Mouse (Mus musculus) spleen, adult 2 months (tissue): ENCODE measurements around the gene Fbxl21. TPM values are rescaled to one million over a fixed set of nuclear protein-coding genes. Genes with fewer than 3 reads are reported as not detected.

Experiments used
- DNase-seq, 2 experiments: peaks; one replicate each; pipeline versions ENCODE4 v3.0.0 to v3.0.0-alpha.2; 2012 to 2021; ENCODE audit warnings: low spot score in 2 of 2, low read depth in 1 of 2
- H3K27ac ChIP-seq: fragments of 200-500 bp; 2 replicates; pipeline ENCODE4 v1.5.1; 2012; ENCODE audit warnings: low read length, inconsistent platforms; ENCODE audit not compliant: insufficient read depth
- H3K27me3 ChIP-seq: fragments of 200-500 bp; 2 replicates; pipeline ENCODE4 v1.6.1; 2012; ENCODE audit warnings: mild to moderate bottlenecking, moderate library complexity, low read length, inconsistent platforms; ENCODE audit not compliant: control insufficient read depth, insufficient read depth
- H3K36me3 ChIP-seq: fragments of 200-500 bp; 2 replicates; pipeline ENCODE4 v1.6.1; 2012; ENCODE audit warnings: mild to moderate bottlenecking, low read length, inconsistent platforms; ENCODE audit not compliant: control insufficient read depth, insufficient read depth
- H3K4me1 ChIP-seq: fragments of 200-500 bp; 2 replicates; pipeline ENCODE4 v1.6.1; 2011; ENCODE audit warnings: inconsistent platforms; ENCODE audit not compliant: control insufficient read depth, insufficient read depth, insufficient read length
- H3K4me3 ChIP-seq: fragments of 200-500 bp; 2 replicates; pipeline ENCODE4 v1.5.1; 2011; ENCODE audit warnings: mild to moderate bottlenecking, inconsistent platforms; ENCODE audit not compliant: insufficient read depth, insufficient read length; ENCODE audit errors: extremely low read depth
- CTCF ChIP-seq: fragments of 200-500 bp; IDR thresholded peaks from 2 replicates; pipeline ENCODE4 v1.5.1; 2011; ENCODE audit warnings: mild to moderate bottlenecking, inconsistent platforms; ENCODE audit not compliant: insufficient read depth, insufficient read length, insufficient replicate concordance; ENCODE audit errors: extremely low read depth
- POLR2A ChIP-seq: fragments of 200-500 bp; IDR thresholded peaks from 2 replicates; pipeline ENCODE4 v1.6.1; 2011; ENCODE audit warnings: low read depth, low read length, inconsistent platforms
- WGBS: fragments of 180-500 bp; shearing (Covaris S2); methylation state at CpG from one replicate; pipeline ENCODE4 v1.1.7; 2018; 5-methylcytosine and 5-hydroxymethylcytosine counted together
- polyA plus RNA-seq: library from polyadenylated mRNA; depleted of rRNA; stranded (reverse); fragments of >200 nt; gene quantifications from 2 replicates; pipeline ENCODE4 v1.2.3, GENCODE M21; 2012

Fbxl21 gene
- polyA plus RNA-seq, 1 experiment, result 0.41 TPM

DNA sequence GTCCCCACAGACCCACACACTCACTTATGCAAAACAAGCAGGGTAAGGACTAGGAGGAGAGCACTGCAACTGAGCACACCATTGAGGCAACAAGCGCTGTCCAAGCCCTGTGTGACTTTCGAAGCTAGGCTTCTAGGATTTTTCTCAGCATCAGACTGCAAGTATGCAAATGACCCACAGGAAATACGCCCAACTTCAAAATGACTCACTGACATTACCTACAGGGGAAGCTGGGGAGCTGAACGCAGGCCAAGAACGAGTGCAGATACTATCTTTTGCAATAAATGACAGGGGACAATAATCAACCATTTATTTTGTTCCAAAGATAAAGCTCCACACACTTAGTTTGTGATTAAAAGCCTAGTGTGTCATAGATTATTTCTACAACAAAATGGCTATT lies 34.3 kb upstream of the Fbxl21 start:
- no peaks in the 10 kb centered on the region for H3K36me3 ChIP-seq
- H3K27ac ChIP-seq, result no peak overlapping the region
- DNase-seq, result no peak
- no peaks in the 10 kb centered on the region for H3K4me1 ChIP-seq
- WGBS, result 24% methylated on average over 5 of the region's 5 CpGs
- no peak overlapping the region for H3K4me3 ChIP-seq
- no peaks in the 10 kb centered on the region for H3K27me3 ChIP-seq
- TF ChIP-seq POLR2A (no peak), CTCF (no peak)

DNA sequence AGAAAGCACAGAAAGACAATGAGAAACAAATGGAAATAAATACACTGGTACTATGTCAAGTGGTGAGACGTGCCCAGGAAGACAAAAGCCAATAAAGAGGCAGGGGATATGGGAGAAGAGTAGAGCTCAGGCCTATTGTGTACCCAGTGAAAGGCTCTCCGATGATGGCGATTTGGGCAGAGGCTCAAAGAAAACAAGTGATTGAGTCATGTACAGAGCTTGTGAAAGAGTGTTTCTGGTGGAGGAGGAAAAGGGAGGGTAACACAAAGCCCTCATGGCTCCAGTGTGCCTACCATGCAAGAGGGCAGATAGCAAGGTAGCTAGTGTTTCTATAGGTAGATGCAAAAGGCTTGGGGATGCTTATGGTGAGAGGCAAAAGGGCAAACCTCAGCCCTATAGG lies 27.8 kb upstream of the Fbxl21 start:
- H3K27ac ChIP-seq, result no peak overlapping the region
- no peaks in the 10 kb centered on the region for H3K36me3 ChIP-seq
- no peaks in the 10 kb centered on the region for H3K27me3 ChIP-seq
- H3K4me1 ChIP-seq, result no peaks in the 10 kb centered on the region
- H3K4me3 ChIP-seq, result no peak overlapping the region
- DNase-seq, result no peak
- TF ChIP-seq POLR2A (no peak), CTCF (no peak)
- WGBS, result 83% methylated on average over 3 of the region's 3 CpGs

DNA sequence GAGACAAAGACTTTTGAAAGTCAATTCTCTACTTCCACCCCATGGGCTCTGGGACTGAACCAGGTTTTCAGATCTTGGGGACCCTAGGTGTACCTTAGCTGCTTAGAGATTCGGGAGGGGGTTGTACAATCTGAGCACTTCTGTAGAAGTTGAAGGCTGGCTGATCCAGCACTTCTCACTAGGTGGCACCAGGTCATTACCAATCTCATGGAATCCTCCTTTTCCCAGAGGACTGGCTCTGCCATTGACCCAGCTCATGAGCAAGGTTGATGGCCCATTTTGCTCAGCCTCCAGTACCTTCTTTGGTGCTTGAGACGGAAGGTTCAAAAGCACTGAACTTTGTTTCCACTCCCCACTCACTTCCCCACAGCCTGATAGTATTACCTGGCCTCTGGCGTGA lies 22.1 kb upstream of the Fbxl21 start:
- WGBS, result 83% methylated on average over 3 of the region's 3 CpGs
- Histone ChIP-seq H3K27ac (no peak overlapping the region), H3K27me3 (no peaks in the 10 kb centered on the region), H3K4me1 (no peaks in the 10 kb centered on the region; the same call in 1 of the 2 replicates), H3K4me3 (no peak overlapping the region), H3K36me3 (no peaks in the 10 kb centered on the region)
- DNase-seq, result no peak
- TF ChIP-seq CTCF, result no peak
- no peak for TF ChIP-seq POLR2A

DNA sequence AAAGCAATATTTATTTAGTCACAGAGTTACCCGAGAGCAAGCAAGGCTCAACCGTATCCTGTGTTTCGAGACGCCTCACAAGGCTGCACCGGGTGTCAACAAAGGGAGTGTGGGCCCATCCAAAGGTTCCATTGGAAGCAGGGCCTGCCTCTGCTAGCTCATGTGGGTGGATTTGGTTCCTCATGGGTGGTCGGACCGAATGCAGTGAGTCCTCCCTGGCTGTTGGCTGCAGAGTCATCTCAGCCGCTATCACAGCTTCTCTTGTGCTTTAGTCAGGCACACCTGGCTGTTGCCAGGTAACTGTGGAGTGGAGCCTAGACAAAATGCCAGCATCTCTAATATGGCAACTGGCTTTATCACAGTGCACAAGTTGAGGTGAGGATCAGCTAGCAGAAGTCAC lies 21.6 kb upstream of the Fbxl21 start:
- Histone ChIP-seq H3K27ac (no peak overlapping the region), H3K27me3 (no peaks in the 10 kb centered on the region)
- no peak for DNase-seq

DNA sequence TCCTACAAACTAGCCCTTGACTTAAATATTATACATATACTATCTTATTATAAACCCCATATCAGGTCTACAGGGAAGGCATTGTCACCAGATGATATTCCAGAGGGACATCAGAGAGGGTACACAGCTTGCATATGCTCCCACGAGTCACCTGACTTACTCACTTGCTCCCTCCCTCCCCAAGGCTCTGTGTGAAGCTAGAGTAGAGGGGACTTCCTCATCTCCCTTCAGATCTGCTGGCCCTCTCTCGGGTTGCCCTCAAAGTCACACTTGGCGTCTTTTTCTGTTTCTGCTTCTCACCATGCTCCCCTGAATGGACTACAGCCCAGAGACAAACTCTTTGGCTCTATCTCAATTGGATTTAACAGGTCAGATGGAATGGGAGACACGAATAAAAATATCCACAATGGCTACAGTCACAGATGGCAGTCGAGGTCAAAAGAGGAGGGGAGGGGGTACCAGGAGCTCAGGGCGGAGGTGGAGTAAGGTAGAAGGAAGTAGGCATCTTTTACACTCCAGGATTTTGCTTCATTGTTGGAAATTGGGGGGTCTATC lies 20.3 kb upstream of the Fbxl21 start:
- DNase-seq, result no peak
- Histone ChIP-seq H3K4me3 (no peak overlapping the region), H3K36me3 (no peaks in the 10 kb centered on the region), H3K4me1 (no peaks in the 10 kb centered on the region; the same call in 1 of the 2 replicates), H3K27me3 (no peaks in the 10 kb centered on the region), H3K27ac (no peak overlapping the region)
- no peak for TF ChIP-seq CTCF
- no peak for TF ChIP-seq POLR2A
- WGBS, result 28% methylated on average over 6 of the region's 6 CpGs

More for the DNA sequence above, 21.6 kb upstream of the Fbxl21 start:
- TF ChIP-seq POLR2A (no peak), CTCF (no peak)
- WGBS, result 95% methylated on average over 8 of the region's 8 CpGs
- no peak overlapping the region for H3K4me3 ChIP-seq
- H3K4me1 ChIP-seq, result no peaks in the 10 kb centered on the region; the same call in 1 of the 2 replicates
- H3K36me3 ChIP-seq, result no peaks in the 10 kb centered on the region

DNA sequence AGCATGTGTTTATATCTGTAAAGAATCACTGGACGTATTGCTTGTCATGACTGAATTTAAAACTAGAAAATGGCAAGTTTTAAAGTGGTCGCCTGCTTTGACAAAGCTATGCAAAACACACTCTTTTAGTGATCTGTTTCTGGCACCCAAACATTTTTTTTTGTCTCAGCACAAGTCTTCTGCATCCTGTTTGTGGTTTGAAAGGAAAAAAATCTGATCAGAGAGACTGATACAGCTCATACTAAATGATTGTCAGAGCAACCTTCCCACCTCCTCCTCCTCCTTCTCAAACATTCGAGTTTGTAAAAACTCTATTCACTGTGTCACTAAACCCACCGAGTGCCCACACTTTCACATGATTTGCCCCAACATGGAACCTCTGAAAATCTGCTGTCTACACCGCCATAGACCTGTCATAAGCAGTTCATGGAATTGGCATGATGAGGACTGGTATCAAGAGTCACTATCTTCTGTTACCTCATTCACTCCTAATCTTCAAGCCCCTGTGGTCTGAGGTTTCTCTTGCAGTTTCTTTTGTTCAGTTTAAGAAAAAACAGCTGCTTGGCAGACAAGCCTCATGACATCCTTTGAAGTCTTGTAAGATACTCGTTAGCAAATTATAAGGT lies 15.3 kb upstream of the Fbxl21 start:
- H3K36me3 ChIP-seq, result no peaks in the 10 kb centered on the region
- no peak overlapping the region for H3K4me3 ChIP-seq
- H3K27ac ChIP-seq, result no peak overlapping the region
- peak in 1 of 2 experiments; percentile 47 for DNase-seq
- 18% methylated on average over 6 of the region's 6 CpGs for WGBS
- no peaks in the 10 kb centered on the region for H3K27me3 ChIP-seq
- H3K4me1 ChIP-seq, result no peaks in the 10 kb centered on the region; the same call in 1 of the 2 replicates
- TF ChIP-seq CTCF (no peak), POLR2A (no peak)

DNA sequence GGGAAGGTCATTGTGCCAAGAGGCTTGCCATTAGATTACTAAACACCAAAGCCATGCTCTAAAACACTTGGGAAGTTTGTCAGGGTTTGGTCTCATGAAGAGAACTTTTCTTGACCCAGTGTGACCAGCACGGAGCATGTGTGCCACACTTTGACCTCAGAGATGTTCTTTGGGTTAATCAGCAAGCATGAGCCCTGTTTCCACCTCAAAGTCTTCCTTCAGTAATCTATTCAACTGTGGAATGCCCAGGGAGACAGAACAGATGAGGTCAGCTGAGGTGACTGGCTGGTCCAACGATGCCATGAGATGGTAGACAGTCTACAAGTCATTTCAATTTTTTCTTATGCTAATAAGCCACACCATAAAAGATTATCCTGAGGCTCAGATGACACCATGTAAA lies 12.5 kb upstream of the Fbxl21 start:
- Histone ChIP-seq H3K4me3 (no peak overlapping the region), H3K27me3 (no peaks in the 10 kb centered on the region), H3K36me3 (no peaks in the 10 kb centered on the region), H3K27ac (no peak overlapping the region), H3K4me1 (no peaks in the 10 kb centered on the region)
- no peak for DNase-seq
- WGBS, result 79% methylated on average over 2 of the region's 2 CpGs
- TF ChIP-seq CTCF, result no peak
- TF ChIP-seq POLR2A, result no peak
